Mouse (Mus musculus) left cerebral cortex, postnatal 4 days (tissue): ENCODE measurements around the gene Crebl2. TPM values are rescaled to one million over a fixed set of nuclear protein-coding genes. Genes with fewer than 3 reads are reported as not detected.

ENCODE experiments used
- DNase-seq: peaks from one replicate; pipeline ENCODE4 v3.0.0-alpha.2; 2022
- intact Hi-C: fragments of 180-260 bp; cut with DNase I; formaldehyde crosslinking; loops from one replicate; pipeline ENCODE4 v1.15.1; 2025
- total RNA-seq, 2 experiments: library from RNA; stranded (reverse); gene quantifications; 2 replicates each; pipeline ENCODE4 v1.2.3; 2021

Crebl2 gene
- total RNA-seq, 2 experiments from 2014 or later = 6.5 to 8.1 TPM

- intact Hi-C loops = no loop called here
- DNase-seq = no peak
These were observed 12.7 kb upstream of the Crebl2 start for GRCm38 (mm10) chr6:134817051-134817928.

- intact Hi-C loops = no loop called here
- no peak for DNase-seq
These were observed 10.2 kb upstream of the Crebl2 start for GRCm38 (mm10) chr6:134819741-134820140.

GRCm38 (mm10) chr6:134820411-134820810 is 9.5 kb upstream of the Crebl2 start:
- no peak for DNase-seq
- intact Hi-C loops = no loop called here

GRCm38 (mm10) chr6:134822844-134823243 is 7.1 kb upstream of the Crebl2 start:
- peak; percentile 11 for DNase-seq
- intact Hi-C loops = no loop called here

GRCm38 (mm10) chr6:134830776-134831175 is 822 bp downstream of the Crebl2 start:
- intact Hi-C loops = no loop called here
- no peak for DNase-seq

GRCm38 (mm10) chr6:134834585-134835251 is 4.8 kb downstream of the Crebl2 start:
- intact Hi-C loops = no loop called here
- no peak for DNase-seq

GRCm38 (mm10) chr6:134838111-134838510 is 8.2 kb downstream of the Crebl2 start:
- intact Hi-C loops = no loop called here
- DNase-seq = no peak

GRCm38 (mm10) chr6:134840346-134840745 is 10.4 kb downstream of the Crebl2 start:
- intact Hi-C loops = no loop called here
- no peak for DNase-seq

GRCm38 (mm10) chr6:134845726-134846125 is 15.8 kb downstream of the Crebl2 start:
- no peak for DNase-seq
- intact Hi-C loops = no loop called here

- DNase-seq = no peak
- intact Hi-C loops = no loop called here
These were observed 16.4 kb downstream of the Crebl2 start for GRCm38 (mm10) chr6:134846308-134846707.

GRCm38 (mm10) chr6:134847550-134847949 is 17.6 kb downstream of the Crebl2 start:
- no peak for DNase-seq
- intact Hi-C loops = no loop called here

GRCm38 (mm10) chr6:134848197-134848890 is 18.4 kb downstream of the Crebl2 start:
- peak; percentile 29 for DNase-seq

GRCm38 (mm10) chr6:134849461-134849860 is 19.5 kb downstream of the Crebl2 start:
- intact Hi-C loops = no loop called here
- no peak for DNase-seq

More at GRCm38 (mm10) chr6:134848197-134848890, 18.4 kb downstream of the Crebl2 start:
- intact Hi-C loops = no loop called here

GRCm38 (mm10) chr6:134849985-134850384 is 20.0 kb downstream of the Crebl2 start:
- intact Hi-C loops = no loop called here
- DNase-seq = no peak

GRCm38 (mm10) chr6:134854782-134855181 is 24.8 kb downstream of the Crebl2 start:
- intact Hi-C loops = no loop called here
- no peak for DNase-seq

GRCm38 (mm10) chr6:134855926-134856325 is 26.0 kb downstream of the Crebl2 start:
- no peak for DNase-seq
- intact Hi-C loops = no loop called here

GRCm38 (mm10) chr6:134859021-134859420 is 29.1 kb downstream of the Crebl2 start:
- intact Hi-C loops = no loop called here

GRCm38 (mm10) chr6:134860275-134860674 is 30.3 kb downstream of the Crebl2 start:
- intact Hi-C loops = loop anchor here (10.0 kb wide), 1 partner anchor 205 kb away; no protein-coding TSS in a partner anchor

More at GRCm38 (mm10) chr6:134859021-134859420, 29.1 kb downstream of the Crebl2 start:
- no peak for DNase-seq

GRCm38 (mm10) chr6:134861386-134861785 is 31.4 kb downstream of the Crebl2 start:
- intact Hi-C loops = loop anchor here (10.0 kb wide), 1 partner anchor 207 kb away; no protein-coding TSS in a partner anchor

More at GRCm38 (mm10) chr6:134860275-134860674, 30.3 kb downstream of the Crebl2 start:
- DNase-seq = no peak

GRCm38 (mm10) chr6:134862671-134863104 is 32.7 kb downstream of the Crebl2 start:
- intact Hi-C loops = loop anchor here (10.0 kb wide), 1 partner anchor 208 kb away; no protein-coding TSS in a partner anchor
- DNase-seq = peak; percentile 31

More at GRCm38 (mm10) chr6:134861386-134861785, 31.4 kb downstream of the Crebl2 start:
- DNase-seq = no peak

GRCm38 (mm10) chr6:134863146-134863545 is 33.2 kb downstream of the Crebl2 start:
- intact Hi-C loops = loop anchor here (10.0 kb wide), 1 partner anchor 208 kb away; no protein-coding TSS in a partner anchor
- peak; percentile 96 for DNase-seq
